Mouse (Mus musculus): ENCODE measurements at regions not wholly inside any gene's neighbourhood (a gene's known extent, or its start where the extent isn't known, plus 50 kb on each side); places are given as distances from the start of the nearest gene placed in this dataset.
"Not testable (repeated sequence)": the region's sequence is repeated elsewhere in the genome, so short reads cannot be mapped to it uniquely, and the experiment has no call there.

DNA sequence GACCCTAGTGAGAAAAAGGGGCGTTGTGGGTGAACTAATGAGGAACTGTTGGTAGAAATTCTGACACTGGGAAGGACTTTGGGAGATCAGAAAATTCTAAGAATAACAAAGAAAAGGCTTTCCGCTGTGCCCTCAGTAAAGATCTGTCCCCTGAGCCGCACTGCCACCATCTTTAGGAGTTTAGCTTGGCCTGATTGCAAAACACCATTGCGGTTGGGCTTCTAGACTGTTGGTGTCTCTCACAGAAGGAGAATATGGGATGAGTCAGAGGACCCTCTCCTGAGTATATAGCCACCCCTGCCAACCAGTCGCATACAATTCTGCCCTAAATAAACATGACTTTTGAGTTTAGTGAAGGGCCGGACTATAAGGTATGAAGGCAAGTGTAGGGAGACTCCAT is 147.5 kb upstream of the Nrip1 start:
- DNase-seq (ENCODE audit: low spot score in 2 of 2), result no peak

- no peak for DNase-seq (ENCODE audit: low spot score in 2 of 2)
These were observed 147.0 kb upstream of the Nrip1 start for GRCm38 (mm10) chr16:76520643-76520993.

DNA sequence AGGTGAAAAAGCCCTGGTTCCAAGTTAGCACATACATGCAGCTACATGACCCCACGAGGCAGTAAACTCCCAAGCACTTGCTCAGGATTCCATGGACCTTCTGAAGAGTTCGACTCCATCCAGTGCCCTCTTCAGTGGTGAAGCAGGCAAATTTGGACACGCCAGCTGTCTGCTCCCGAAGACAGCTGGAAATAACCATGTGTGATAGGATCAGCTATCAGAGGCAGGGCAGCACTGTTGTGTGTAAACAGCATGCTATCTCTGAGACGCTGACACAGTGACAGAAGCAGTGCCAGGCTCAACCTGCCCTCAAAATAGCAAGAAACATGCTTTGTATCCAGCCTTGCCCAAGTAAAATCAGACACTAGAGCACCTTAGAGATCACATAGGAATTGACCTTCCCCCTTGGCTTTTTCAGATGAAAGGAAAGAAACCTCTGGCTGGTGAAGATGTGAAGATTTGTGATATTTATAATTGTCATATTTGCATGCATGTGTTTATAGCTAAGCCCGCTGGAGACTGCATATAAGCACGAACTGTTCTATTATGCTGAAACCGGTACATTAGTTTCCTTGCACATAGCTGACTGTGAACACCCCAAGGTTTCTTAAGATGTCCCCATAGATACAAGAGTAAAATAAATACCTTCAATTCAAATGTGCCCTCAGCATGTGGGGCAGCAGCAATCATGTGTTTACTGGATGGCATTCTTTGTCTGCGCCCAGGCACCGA is 146.4 kb upstream of the Nrip1 start:
- peak in 1 of 2 experiments; percentile 22 for DNase-seq (ENCODE audit: low spot score in 2 of 2)

DNA sequence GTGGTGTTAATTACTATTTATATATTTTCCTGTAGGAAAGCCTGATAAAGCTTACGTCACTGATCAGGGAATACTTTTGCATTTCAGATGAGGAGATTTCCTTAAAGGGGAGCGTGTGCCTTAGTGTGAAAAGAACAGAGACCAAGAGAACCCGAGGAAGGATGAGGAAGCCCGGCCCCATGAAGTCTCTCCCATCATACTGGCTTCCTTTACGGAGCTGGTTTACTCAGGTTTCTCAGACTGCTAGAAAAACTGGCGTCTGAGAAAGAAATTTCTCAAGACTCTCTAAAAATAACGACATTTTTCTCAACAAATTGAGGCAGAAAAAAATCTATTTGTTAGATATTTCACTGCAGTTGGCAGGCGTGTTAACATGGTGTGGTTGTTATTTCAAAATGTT is 137.2 kb upstream of the Nrip1 start:
- DNase-seq (ENCODE audit: low spot score in 2 of 2), result no peak

DNA sequence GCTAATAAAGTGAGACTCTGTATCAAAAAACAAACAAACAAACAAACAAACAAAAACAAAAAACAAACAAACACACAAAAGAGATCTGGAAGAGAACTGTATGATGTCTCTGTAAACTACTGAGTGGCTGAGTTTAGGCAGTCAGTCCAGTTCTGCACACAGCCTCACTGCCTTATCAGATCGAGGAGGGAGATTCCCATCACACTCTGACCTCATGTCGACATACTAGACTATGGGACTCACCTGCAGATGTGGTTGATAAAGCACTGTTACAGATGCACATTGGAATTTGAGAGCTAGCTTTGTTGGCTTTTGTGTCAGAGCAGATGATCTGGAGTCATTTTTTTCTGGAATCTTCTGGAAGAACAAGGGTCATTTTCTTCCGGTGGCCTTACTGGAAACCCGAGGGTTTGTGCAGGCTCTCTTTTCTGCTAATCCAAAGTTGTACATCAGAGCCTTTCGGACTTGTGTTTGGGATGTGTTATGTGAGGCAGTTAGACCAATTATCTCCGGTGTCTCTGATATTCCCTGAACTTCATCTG is 135.6 kb upstream of the Nrip1 start:
- DNase-seq (ENCODE audit: low spot score in 2 of 2), result no peak

DNA sequence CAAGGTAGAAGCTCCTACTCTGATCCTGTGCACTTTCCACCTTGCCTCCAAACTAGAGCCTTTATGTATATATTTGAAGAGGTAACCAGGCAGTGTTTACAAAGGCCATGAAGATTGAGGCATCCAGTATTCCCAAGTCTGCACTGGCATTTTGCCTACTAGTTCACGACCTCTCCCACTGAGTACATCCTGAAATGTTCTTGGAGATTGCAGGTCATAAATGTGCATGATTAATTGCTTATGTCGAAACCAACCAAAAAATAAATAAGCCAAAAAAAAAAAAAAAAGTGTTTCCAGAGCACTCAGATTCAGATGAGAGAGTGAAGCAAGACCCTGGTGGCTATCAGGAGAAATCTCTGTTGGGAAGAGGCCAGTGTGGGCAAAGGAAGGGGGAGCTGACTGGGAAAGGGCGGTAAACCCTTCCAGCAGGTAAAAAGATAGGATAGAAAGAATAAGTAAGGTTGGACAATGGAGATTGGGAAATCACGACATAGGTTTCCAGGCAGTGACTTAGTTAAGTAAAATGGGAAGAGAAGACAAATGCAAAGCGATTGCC is 133.6 kb upstream of the Nrip1 start:
- no peak for DNase-seq (ENCODE audit: low spot score in 2 of 2)

GRCm38 (mm10) chr16:76506240-76506639 is 132.6 kb upstream of the Nrip1 start:
- no peak for DNase-seq (ENCODE audit: low spot score in 2 of 2)

DNA sequence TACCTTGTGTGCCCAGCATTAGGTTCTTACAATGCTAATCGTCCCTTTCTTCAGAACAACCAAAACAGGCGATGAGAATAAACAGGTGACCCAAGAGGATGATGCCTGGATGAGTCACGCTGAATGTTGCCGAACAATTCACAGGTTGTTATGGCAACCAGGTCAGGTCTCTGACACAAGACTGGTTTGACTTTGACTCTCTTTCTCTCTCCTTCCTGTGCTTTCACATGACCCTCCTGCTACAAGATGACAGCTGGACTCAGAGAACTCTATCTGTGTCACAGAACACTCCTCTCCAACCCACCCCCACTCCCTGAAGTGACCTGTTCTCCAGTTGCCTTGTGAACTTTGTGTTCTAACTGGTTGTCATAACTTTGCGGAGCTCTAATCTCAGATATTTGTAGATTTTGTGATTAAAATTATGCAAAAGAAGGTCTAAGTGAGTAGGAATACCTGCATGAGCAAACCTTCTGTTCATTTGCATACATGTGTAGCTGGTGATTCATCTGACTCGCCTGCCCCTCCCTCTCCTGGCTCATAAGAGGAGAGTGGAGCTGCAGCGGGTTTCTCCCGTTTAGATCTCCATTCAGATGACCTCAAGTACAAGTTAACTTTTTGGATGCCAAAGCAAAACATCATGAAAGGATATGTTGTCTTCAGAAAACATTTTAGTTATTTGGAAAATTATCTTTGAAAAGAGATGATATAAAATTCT is 126.2 kb upstream of the Nrip1 start:
- no peak for DNase-seq (ENCODE audit: low spot score in 2 of 2)

DNA sequence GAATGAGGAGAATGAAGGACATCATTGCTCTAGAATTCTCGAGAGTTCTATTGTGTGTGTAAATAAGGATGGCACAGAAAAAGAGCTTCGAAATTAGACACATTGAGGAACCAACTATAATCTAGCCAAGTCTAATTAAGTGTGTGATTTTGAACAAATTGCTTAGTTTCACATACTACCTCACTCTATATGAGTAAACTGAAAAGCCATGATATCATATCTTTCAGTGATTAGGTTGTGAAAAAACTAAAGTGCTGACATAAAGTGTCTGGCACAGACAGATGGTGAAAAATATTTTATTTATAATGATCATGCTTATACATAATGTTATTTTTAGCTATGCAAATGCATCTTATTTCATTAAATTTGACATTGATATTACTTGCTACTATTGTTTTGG is 124.6 kb upstream of the Nrip1 start:
- DNase-seq (ENCODE audit: low spot score in 2 of 2), result no peak

GRCm38 (mm10) chr16:76497041-76497808 is 123.6 kb upstream of the Nrip1 start:
- no peak for DNase-seq (ENCODE audit: low spot score in 2 of 2)

- no peak for DNase-seq (ENCODE audit: low spot score in 2 of 2)
These were observed 109.8 kb upstream of the Nrip1 start for GRCm38 (mm10) chr16:76483419-76483818.

- DNase-seq (ENCODE audit: low spot score in 2 of 2), result no peak
These were observed 108.3 kb upstream of the Nrip1 start for GRCm38 (mm10) chr16:76481966-76482365.

DNA sequence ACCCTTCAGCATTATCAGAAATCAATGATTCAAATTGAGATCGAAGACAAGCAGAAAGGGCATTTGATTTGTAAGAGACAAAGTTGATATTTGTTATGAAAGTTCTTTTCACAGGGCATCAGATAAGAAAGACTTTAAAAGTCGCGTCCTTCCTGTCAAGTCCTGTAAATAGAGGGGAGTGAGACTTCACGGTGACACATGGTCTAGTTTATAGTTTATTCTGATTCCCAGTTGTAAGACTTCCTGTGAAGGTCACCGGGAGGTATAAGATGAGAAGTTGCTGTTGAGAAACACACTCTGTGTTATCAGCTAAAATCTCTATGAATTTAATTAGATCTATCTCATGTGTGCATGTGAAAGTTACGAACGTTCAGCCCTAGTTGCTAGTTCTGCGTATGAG is 103.8 kb upstream of the Nrip1 start:
- no peak for DNase-seq (ENCODE audit: low spot score in 2 of 2)

DNA sequence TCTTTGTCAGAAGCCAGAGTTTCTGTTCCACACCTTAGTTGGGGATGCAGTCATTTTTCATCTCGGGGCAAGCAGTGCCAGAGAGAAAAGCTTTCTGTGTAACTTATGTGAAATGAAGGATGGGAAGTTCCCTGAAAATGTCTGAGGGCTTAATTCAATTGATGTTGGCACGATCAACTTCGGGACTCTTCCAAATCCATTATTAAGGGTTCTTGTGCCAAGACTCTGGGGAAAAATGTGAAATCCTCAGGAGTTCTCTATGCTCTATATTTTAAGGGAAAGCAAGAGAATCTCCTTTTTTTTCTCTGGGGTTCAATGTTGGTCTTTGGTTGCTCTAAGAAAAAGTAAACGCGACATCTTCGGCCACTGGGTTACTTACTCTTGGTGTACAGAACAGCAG is 100.9 kb upstream of the Nrip1 start:
- DNase-seq (ENCODE audit: low spot score in 2 of 2), result no peak

DNA sequence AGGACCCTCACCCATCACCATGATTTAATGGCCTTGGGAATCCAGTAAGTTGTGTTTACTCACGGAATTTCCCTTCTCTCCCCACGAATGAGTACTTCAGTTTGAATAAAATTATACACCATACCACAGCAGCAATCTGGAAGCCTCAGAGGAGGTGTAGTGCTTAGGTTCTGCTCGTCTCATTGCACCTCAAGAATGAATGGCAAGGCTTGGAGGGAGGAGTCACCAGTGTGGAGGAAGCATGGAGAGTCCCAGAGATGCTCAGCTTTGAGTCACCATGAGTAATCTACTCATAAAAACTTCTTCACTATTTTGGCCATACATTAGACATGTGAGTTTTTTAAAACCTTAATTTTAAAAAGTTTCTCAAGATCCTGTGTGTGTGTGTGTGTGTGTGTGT is 98.8 kb upstream of the Nrip1 start:
- no peak for DNase-seq (ENCODE audit: low spot score in 2 of 2)

GRCm38 (mm10) chr16:76471081-76471480 is 97.5 kb upstream of the Nrip1 start:
- no peak for DNase-seq (ENCODE audit: low spot score in 2 of 2)

DNA sequence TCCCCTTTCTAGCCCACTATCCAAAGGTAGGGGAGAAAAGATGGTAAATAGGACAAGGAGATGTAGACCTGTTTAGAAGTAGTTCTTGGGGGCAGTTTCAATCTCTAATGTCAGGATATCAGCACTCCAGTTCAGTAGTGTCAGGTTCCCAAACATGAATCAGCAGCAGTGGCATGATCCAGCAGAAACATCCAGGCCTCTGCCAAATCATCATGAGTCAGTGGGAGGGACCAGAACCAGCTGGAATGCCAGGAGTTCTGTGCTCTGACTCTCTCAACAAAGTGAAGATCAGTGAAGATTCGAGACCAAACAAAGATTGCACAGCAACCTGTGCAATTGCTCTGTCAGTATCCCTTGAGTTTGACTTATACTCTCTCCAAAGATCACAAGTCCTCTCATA is 85.9 kb upstream of the Nrip1 start:
- DNase-seq (ENCODE audit: low spot score in 2 of 2), result no peak

GRCm38 (mm10) chr16:76456300-76456599 is 82.6 kb upstream of the Nrip1 start:
- not testable (repeated sequence) for DNase-seq (ENCODE audit: low spot score in 2 of 2)

GRCm38 (mm10) chr16:76455499-76456299 is 82.1 kb upstream of the Nrip1 start:
- no peak for DNase-seq (ENCODE audit: low spot score in 2 of 2)

DNA sequence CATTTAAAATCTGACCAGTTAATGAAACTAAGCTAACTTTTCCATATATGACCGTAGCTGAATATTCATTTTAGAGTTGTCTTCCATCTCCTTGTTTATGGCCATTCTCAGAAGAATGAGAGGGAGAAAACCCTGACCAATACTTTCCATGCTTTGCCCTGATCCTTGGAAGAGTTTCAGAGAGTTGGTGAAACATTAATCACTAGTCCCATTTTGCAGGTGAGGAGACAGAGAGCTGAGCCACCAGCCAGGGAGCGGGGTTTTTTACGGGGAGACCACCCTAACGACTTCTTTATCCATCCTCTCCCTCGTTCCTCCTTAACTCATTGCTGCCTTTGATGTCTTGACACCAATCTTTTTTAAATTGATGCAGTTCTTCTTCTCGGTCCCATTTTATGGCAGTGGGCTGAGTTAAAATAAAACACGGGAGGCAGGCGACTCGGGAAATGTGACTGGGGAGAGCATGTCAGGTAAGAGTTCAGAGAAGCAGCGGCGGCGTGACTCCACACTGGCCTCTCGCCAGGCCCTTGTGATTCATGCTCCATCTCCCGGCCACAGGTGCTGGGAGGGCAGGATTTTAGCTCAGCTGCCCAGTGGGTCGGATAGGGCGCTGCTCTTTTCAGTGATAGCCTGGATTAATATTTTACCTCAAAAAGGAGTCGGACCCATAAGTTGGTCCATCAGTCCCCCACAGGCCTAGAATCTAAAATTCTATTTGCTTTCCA is 81.3 kb upstream of the Nrip1 start:
- DNase-seq (ENCODE audit: low spot score in 2 of 2), result no peak

Data from spleen, postnatal 4 days (tissue).